Mouse (Mus musculus) right cerebral cortex, adult 2 months (tissue): ENCODE data around the gene Tmc7.

Experiments
- DNase-seq, 2 experiments: peaks; one replicate each; pipeline ENCODE4 v3.0.0; 2021 to 2022; ENCODE audit warnings: low spot score in 2 of 2

Gene Tmc7

GRCm38 (mm10) chr7:118590726-118591305, 6.3 kb upstream of the Tmc7 start:
- no peak for DNase-seq

GRCm38 (mm10) chr7:118585856-118586255, 1.3 kb upstream of the Tmc7 start:
- no peak for DNase-seq

GRCm38 (mm10) chr7:118584926-118585325, 390 bp upstream of the Tmc7 start:
- DNase-seq, result no peak

- no peak for DNase-seq
These were observed 715 bp downstream of the Tmc7 start for GRCm38 (mm10) chr7:118583821-118584220.

GRCm38 (mm10) chr7:118579938-118580337, 4.6 kb downstream of the Tmc7 start:
- DNase-seq, result no peak

DNA sequence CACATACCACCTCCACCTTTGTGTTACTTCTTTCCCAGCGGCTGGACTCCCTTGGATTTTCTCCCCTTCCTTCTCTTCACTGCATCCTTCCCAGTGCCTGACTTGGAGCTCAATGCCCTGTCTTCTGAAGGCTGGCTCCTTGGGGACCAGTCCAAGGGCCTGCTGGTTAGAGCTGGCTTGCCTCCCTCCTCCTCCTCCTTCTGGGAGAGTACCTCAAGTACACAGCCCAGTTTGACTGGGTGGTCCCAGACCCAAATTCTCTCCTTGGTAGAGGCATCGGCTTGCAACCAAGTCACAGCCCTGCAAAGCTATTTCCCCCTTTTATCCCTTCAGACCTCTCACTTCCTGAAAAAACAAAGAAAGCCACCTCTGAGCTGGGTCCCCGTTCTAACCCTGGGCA, 6.3 kb downstream of the Tmc7 start:
- no peak for DNase-seq

GRCm38 (mm10) chr7:118572039-118572438, 12.5 kb downstream of the Tmc7 start:
- DNase-seq, result no peak

GRCm38 (mm10) chr7:118571350-118571749, 13.2 kb downstream of the Tmc7 start:
- DNase-seq, result no peak

DNA sequence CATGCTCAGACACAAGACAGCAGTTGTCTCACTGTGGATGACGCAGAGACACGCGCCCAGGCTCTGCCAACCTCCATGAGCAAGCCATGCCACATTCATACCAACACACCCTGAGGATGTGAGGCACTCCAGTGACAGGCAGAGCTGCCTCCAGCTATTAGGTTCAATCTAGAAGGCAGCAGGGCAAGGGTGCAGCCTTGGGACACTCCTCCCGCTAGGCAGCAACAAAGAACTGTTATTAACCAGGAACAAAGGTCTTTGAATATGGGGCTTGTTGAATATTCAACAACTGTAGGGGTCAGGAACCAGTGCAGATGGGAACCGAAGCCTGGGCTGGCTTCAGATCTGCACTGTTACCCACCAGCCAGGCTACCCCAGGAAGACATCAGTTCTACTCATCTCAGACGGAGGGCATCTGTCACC, 15.4 kb downstream of the Tmc7 start:
- DNase-seq, result peak in 1 of 2 experiments; percentile 20

- DNase-seq, result no peak
These were observed 30.2 kb downstream of the Tmc7 start for GRCm38 (mm10) chr7:118554290-118554689.

DNA sequence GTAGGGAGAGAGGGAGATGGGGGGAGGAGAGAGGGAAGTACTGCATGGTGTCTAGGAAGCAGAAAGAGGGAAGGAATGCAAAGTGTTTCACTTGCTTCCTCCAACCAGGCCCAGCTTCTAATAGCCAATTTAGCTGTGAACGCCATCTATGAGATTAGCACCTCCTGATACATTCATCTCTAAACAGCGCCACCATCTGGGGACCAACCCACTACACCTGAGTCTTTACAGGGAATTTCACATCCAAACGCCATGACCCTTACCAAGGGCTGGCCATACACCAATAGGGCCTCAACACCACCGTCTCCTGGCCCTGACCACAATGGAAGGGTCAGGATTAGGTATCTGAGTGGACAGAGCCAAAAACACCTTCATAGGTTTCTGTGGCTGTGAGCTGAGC, 30.7 kb downstream of the Tmc7 start:
- DNase-seq, result no peak

DNA sequence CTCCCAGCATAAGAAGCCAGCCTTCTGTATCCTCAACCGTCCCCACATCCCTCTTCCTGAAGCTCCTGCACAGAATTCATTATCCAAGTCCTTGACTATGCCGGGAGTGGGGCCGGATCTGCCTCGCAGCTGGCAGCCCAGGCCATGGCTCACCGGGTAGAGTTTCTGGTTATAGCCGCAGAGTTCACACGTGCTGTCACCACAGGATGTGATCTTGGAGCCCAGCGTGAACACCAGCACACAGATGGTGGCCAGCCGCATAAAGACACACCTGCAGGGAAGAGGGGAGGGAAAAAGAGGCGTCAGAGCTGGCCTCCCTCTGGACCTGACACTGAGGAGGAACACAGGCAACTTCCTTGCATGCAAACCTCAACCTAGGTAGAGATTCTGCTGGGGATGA, 37.1 kb downstream of the Tmc7 start:
- no peak for DNase-seq

DNA sequence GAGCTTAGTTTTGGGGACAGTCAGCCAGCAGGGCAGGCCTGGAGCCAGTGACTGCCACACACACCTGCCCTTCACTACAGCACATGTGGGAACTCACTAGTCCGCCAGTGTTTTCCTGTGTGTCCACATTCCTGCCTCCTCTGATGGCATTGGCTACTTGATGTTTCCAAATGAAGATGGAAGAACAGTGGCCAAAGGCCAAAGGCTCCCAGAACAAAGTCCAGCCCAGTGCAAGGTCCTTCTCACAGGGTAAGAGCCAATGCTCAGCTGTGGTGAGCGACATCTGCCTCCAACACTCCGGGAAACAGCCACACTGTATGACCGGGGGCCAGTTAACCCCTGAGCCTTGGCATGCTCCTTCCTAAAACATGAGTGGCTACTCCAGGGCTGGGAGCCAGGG, 40.4 kb downstream of the Tmc7 start:
- no peak for DNase-seq

DNA sequence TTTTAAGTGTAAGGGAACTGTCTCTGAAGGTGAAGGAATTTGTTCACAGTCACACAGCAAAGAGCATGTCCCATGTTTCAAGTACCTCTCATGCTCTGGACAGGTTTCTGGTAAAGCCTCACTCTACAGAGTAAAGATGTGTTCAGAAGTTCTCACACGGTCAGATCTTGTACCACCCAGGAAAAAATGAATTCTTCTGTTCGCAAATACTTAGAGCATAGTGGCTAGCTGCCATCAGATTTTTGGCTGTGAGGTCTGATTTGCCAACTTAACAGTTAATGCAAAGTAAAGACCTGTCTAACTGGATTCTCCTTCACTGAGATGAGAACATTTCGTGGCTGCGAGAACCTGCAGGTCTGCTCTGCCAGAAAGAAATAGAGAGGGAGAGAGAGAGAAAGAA, 49.5 kb downstream of the Tmc7 start:
- no peak for DNase-seq

DNA sequence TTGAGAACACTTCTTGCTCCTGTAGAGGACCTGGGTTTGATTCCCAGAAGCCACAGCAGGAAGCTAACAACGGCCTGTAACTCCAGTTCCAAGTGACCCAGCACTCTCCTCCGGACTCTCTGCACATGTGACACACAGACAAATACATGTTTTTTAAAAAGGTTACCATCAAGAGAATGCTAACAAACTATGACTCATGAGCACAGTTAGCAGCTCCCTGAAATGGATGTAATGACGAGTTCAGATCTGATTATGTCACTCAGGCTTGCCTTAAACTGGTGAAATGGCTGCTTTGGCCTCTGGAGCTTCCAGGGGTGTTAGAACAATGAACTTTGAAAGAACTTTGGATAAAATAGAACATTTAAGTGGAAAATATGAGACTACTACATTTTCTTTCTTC, 50.2 kb downstream of the Tmc7 start:
- no peak for DNase-seq

- DNase-seq, result peak; percentile 96 to 97
These were observed 51.4 kb downstream of the Tmc7 start, which contains the start of gene Coq7 for GRCm38 (mm10) chr7:118533178-118533578. TSS of gene Coq7 (minus strand) at chr7:118533356.

- DNase-seq, result peak; percentile 98 to 99
These were observed 51.9 kb downstream of the Tmc7 start for GRCm38 (mm10) chr7:118532519-118533177.

- DNase-seq, result no peak
These were observed 57.6 kb downstream of the Tmc7 start for GRCm38 (mm10) chr7:118526967-118527366.

DNA sequence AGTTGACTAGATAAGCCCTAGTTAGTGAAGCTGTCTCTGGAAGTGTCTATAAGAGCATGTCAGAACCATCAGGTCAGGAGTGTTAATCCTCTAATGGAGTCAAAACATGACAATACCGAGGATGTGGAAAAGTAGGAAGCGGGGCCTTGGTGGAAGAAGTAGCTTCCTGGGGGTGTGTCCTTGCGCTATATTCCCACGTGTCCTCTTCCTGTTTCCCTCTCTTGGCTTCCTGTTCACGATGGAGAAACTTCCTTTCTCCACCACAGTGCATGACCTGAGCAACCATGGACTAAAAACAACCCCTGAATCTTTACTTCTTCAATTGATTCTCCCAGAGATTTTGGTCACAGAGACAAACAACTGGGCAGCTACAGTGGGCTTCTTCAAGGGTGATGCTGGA, 62.5 kb downstream of the Tmc7 start:
- no peak for DNase-seq

GRCm38 (mm10) chr7:118519661-118520060, 64.9 kb downstream of the Tmc7 start:
- no peak for DNase-seq

DNA sequence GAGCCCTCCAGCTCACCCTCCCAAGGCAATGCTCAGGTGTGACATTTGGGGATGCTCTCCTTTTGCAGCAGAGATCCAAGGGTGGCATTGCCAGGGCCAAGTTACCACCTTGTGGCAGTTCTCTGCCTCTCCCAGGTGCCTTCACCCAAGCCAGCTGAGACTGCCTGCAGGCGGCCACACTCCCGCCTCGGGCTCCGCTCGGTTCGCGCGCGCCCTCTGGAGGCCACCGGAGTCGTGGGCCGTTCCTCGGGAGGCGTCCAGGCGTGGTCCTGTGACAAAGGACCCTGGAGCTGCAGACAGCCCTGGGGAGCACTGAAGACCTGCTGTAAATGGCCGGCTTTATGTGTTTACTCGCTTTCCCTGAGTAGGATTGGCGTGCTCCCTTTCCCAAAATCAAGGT, 65.8 kb downstream of the Tmc7 start:
- DNase-seq, result peak; percentile 73 to 76

- no peak for DNase-seq
These were observed 66.7 kb downstream of the Tmc7 start for GRCm38 (mm10) chr7:118517819-118518218.

- no peak for DNase-seq
These were observed 76.0 kb downstream of the Tmc7 start for GRCm38 (mm10) chr7:118508556-118508955.

DNA sequence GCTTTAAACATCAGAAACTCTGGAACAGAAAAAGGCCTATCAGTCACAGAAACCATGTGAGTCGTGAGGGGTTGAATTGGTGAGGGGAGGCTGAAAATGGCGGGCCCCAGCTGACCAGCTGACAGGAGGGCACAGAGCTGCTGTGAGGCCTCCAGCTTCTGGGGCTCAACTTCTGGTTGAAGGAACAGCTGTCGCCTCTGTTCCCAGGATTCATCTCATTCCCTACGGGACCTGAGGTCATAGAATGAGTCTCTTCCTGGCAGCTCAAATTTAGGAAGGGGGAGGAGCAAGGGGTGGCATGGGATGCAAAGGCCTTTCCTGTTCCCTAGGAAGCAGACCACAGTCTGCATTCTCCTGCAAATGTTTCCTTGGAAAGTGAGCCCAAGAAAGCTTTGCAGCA, 80.7 kb downstream of the Tmc7 start:
- DNase-seq, result no peak
